ENCODE assay signal across 20 mouse cellular contexts in genomic region chr12:3733328-3733727, GRCm38 (mm10).
DNase-seq lines count a peak whose midpoint lies in the region; ATAC-seq and TF ChIP-seq lines count a peak whose summit lies in the region.
"Had no signal": no experiment of that assay in that cellular context is flagged by ENCODE, and none has a peak within 500 bp of the region (broad histone marks: within the 10 kb centered on the region; RNA-seq: fewer than 3 reads in every experiment).

No protein-coding gene starts in this region.

- TF ChIP-seq CTCF in heart, adult 2 months (IDR thresholded peaks at IDR 0.05) = no peak
- TF ChIP-seq CTCF in lung, embryonic 14.5 days (IDR thresholded peaks at IDR 0.05; ENCODE audit: low read depth) = no peak

- intact Hi-C loops in heart, adult 2 months (cut with DNase I) = no loop called here

- H3K79me2 ChIP-seq in heart, adult 2 months (replicated peaks; ENCODE audit: control insufficient read depth, insufficient read depth, low read length) = no peaks in the 10 kb centered on the region

- 0 out of 2 replicates have a peak, but pooled peaks cover 4% of the 10 kb centered on the region for H3K36me3 ChIP-seq in heart, embryonic 12.5 days
- no peaks in the 10 kb centered on the region for H3K36me3 ChIP-seq in heart, adult 2 months (ENCODE audit: control insufficient read depth, insufficient read depth, low read length)
- H3K36me3 ChIP-seq in lung, embryonic 14.5 days (ENCODE audit: insufficient read depth) = no peaks in the 10 kb centered on the region
- H3K36me3 ChIP-seq in intestine, embryonic 15.5 days = no peaks in the 10 kb centered on the region
- H3K36me3 ChIP-seq: hindbrain, embryonic 15.5 days; neural tube, embryonic 12.5 days had no signal

- no peak for TF ChIP-seq EP300 in heart, adult 2 months (IDR thresholded peaks at IDR 0.05; ENCODE audit: insufficient read depth, low read depth, low read length)

- ATAC-seq in heart, embryonic 12.5 days (ENCODE audit: insufficient number of reproducible peaks, low FRiP score) = no peak
- ATAC-seq in lung, embryonic 14.5 days (ENCODE audit: insufficient read depth) = peak; percentile 89
- ATAC-seq in intestine, embryonic 15.5 days = no peak
- ATAC-seq: liver, postnatal 0 days had no signal

- DNase-seq in heart, adult 2 months = no peak
- peak; percentile 69 for DNase-seq in lung, embryonic 14.5 days
- no peak for DNase-seq in lung, postnatal 4 days
- DNase-seq in lung, postnatal 10 days = peak; percentile 36
- DNase-seq in lung, postnatal 14 days = peak; percentile 25
- DNase-seq: gastrocnemius, postnatal 10 days; heart, postnatal 36 days; kidney, adult 9 months; kidney, postnatal 14 days; liver, postnatal 0 days; retina, postnatal 1 day; spleen, adult 18-20 months; thymus, postnatal 25 days had no signal

- 39% methylated on average over 7 of the region's 7 CpGs for WGBS in heart, embryonic 12.5 days
- WGBS in heart, adult 2 months = 84% methylated on average over 7 of the region's 7 CpGs
- 38% methylated on average over 7 of the region's 7 CpGs for WGBS in lung, embryonic 14.5 days
- WGBS in intestine, embryonic 15.5 days = 56% methylated on average over 7 of the region's 7 CpGs

- no peaks in the 10 kb centered on the region for H3K27me3 ChIP-seq in heart, embryonic 12.5 days (replicated peaks)
- H3K27me3 ChIP-seq in heart, adult 2 months (ENCODE audit: control insufficient read depth, insufficient read depth, low read length) = no peaks in the 10 kb centered on the region
- no peaks in the 10 kb centered on the region for H3K27me3 ChIP-seq in lung, embryonic 14.5 days (ENCODE audit: insufficient read depth, low read length)
- H3K27me3 ChIP-seq in intestine, embryonic 15.5 days (replicated peaks) = no peaks in the 10 kb centered on the region
- H3K27me3 ChIP-seq: embryonic facial prominence, embryonic 15.5 days; hindbrain, embryonic 15.5 days; limb, embryonic 12.5 days; neural tube, embryonic 12.5 days had no signal

- H3K9me3 ChIP-seq in heart, embryonic 12.5 days (replicated peaks) = no peaks in the 10 kb centered on the region
- no peaks in the 10 kb centered on the region for H3K9me3 ChIP-seq in lung, embryonic 14.5 days (ENCODE audit: low read depth, low read length)
- no peaks in the 10 kb centered on the region for H3K9me3 ChIP-seq in intestine, embryonic 15.5 days
- H3K9me3 ChIP-seq: embryonic facial prominence, embryonic 15.5 days; hindbrain, embryonic 15.5 days; limb, embryonic 12.5 days; neural tube, embryonic 12.5 days had no signal

- peak overlapping the region; percentile 43; the same call in 1 of the 2 replicates for H3K27ac ChIP-seq in heart, embryonic 12.5 days (ENCODE audit: poor library complexity, severe bottlenecking)
- no peak overlapping the region for H3K27ac ChIP-seq in heart, adult 2 months
- H3K27ac ChIP-seq in lung, embryonic 14.5 days (ENCODE audit: low read depth) = peak overlapping the region; percentile 58
- H3K27ac ChIP-seq in intestine, embryonic 15.5 days = no peak overlapping the region
- H3K27ac ChIP-seq: embryonic facial prominence, embryonic 15.5 days; hindbrain, embryonic 15.5 days; limb, embryonic 12.5 days; neural tube, embryonic 12.5 days had no signal

- peaks cover 14% of the 10 kb centered on the region for H3K4me1 ChIP-seq in heart, embryonic 12.5 days (replicated peaks)
- peaks cover 1% of the 10 kb centered on the region; the same call in 1 of the 2 replicates for H3K4me1 ChIP-seq in heart, adult 2 months (ENCODE audit: control insufficient read depth, insufficient read depth, low read length)
- H3K4me1 ChIP-seq in lung, embryonic 14.5 days (ENCODE audit: insufficient read depth) = 0 out of 2 replicates have a peak, but pooled peaks cover 7% of the 10 kb centered on the region
- H3K4me1 ChIP-seq in intestine, embryonic 15.5 days (replicated peaks) = no peaks in the 10 kb centered on the region
- H3K4me1 ChIP-seq: embryonic facial prominence, embryonic 15.5 days; limb, embryonic 12.5 days had no signal

- H3K4me3 ChIP-seq in heart, embryonic 12.5 days = no peak overlapping the region
- no peak overlapping the region for H3K4me3 ChIP-seq in heart, adult 2 months
- H3K4me3 ChIP-seq in lung, embryonic 14.5 days (ENCODE audit: low read depth, low read length) = no peak overlapping the region
- H3K4me3 ChIP-seq in intestine, embryonic 15.5 days (replicated peaks) = no peak overlapping the region
- H3K4me3 ChIP-seq: embryonic facial prominence, embryonic 15.5 days; hindbrain, embryonic 15.5 days; limb, embryonic 12.5 days; neural tube, embryonic 12.5 days had no signal

- no peak overlapping the region for H3K4me2 ChIP-seq in heart, embryonic 12.5 days
- no peak overlapping the region for H3K4me2 ChIP-seq in lung, embryonic 14.5 days
- H3K4me2 ChIP-seq in intestine, embryonic 15.5 days (replicated peaks) = no peak overlapping the region
- H3K4me2 ChIP-seq: embryonic facial prominence, embryonic 15.5 days; hindbrain, embryonic 15.5 days; limb, embryonic 12.5 days; liver, embryonic 11.5 days; neural tube, embryonic 12.5 days had no signal

- no peak overlapping the region for H3K9ac ChIP-seq in heart, embryonic 12.5 days
- no peak overlapping the region for H3K9ac ChIP-seq in heart, adult 2 months (ENCODE audit: low read depth, low read length)
- H3K9ac ChIP-seq in lung, embryonic 14.5 days = no peak overlapping the region
- H3K9ac ChIP-seq in intestine, embryonic 15.5 days = no peak overlapping the region
- H3K9ac ChIP-seq: embryonic facial prominence, embryonic 15.5 days; hindbrain, embryonic 15.5 days; limb, embryonic 12.5 days; liver, postnatal 0 days; neural tube, embryonic 12.5 days had no signal

- no peak for TF ChIP-seq POLR2A in heart, adult 2 months (IDR thresholded peaks at IDR 0.05; ENCODE audit: insufficient read depth, low read depth, low read length)

Comparison
In these comparisons a context has a peak if more than half of its experiments do, and no peak if none do; other contexts are left out.
1. H3K27ac ChIP-seq: peak in heart, embryonic 12.5 days (single experiment) and lung, embryonic 14.5 days (single experiment); none in heart, adult 2 months (single experiment) and intestine, embryonic 15.5 days (single experiment).
2. DNase-seq: peak in lung, embryonic 14.5 days (single experiment), lung, postnatal 10 days (single experiment) and lung, postnatal 14 days (single experiment); none in heart, adult 2 months (0 of 2) and lung, postnatal 4 days (0 of 2).